Mouse (Mus musculus) bone marrow macrophage, adult 2 months (primary cell): ENCODE measurements around the gene Spon2.

Experiments
- CTCF ChIP-seq: IDR thresholded peaks from 2 replicates; pipeline ENCODE4 v1.5.1; 2012; ENCODE audit warnings: low read depth, mild to moderate bottlenecking, low read length, moderate library complexity
- POLR2A ChIP-seq: IDR thresholded peaks from 2 replicates; pipeline ENCODE4 v1.6.1; 2012; ENCODE audit warnings: mild to moderate bottlenecking, low read depth, low read length, borderline replicate concordance

GRCm38 (mm10) chr5:33225673-33226072 is 7.4 kb upstream of the Spon2 start:
- TF ChIP-seq POLR2A (no peak), CTCF (no peak)
